Mouse (Mus musculus): Measurements from ENCODE around the gene Kcnma1. TPM values are rescaled to one million over a fixed set of nuclear protein-coding genes. Genes with fewer than 3 reads are reported as not detected.
A peak's percentile ranks its signal among the peaks of the same experiment; 100 is the strongest.

The Kcnma1 gene
- total RNA-seq, 2 experiments from 2014 or later, result 183 to 192 TPM

DNA sequence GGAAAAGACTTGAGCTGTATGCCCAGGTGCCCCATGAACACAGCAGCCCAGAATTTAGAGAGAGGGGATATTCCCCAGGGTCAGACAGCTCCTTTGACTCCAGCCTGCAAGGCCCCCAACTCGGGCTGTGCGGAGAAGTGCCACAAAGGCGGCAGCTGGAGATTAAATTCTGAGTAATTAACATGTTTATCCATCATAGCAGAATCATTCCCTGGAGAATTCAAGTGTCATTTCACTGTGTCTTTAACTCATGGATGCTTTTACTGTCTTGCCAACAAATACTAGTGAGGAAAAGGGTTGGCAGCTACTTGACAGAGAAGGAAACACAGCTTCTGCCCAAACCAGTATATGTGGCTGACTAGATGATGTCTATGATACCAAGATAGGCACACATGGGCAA is 295.0 kb downstream of the Kcnma1 start:
- intact Hi-C loops (cut with DNase I), result loop anchor here (2.0 kb wide), 1 partner anchor 72 kb away; no protein-coding TSS in a partner anchor

DNA sequence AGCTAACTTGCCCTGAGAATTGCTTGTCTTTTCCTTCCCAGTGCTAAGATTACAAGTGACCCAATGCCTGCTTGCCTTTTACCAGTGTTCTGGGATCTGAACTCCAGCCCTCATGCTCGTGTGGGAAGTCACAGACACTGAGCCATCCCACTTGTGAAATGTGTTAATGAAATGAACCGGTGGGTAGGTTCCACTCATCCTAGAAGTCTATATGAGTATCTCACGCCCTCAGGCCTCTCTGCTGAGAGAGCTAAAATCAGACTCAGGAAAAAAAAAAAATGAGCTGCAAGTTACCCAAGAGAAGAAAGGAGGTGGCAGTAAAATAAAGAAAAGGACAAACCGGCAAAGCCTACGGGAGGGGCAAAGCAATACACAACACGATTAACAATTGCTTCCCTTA is 295.6 kb downstream of the Kcnma1 start:
- intact Hi-C loops (cut with DNase I), result loop anchor here (2.0 kb wide), 1 partner anchor 72 kb away; no protein-coding TSS in a partner anchor
- DNase-seq (ENCODE audit: low spot score in 2 of 2), result peak in 1 of 2 experiments; percentile 83

More for the DNA sequence above, 295.0 kb downstream of the Kcnma1 start:
- DNase-seq (ENCODE audit: low spot score in 2 of 2), result no peak

DNA sequence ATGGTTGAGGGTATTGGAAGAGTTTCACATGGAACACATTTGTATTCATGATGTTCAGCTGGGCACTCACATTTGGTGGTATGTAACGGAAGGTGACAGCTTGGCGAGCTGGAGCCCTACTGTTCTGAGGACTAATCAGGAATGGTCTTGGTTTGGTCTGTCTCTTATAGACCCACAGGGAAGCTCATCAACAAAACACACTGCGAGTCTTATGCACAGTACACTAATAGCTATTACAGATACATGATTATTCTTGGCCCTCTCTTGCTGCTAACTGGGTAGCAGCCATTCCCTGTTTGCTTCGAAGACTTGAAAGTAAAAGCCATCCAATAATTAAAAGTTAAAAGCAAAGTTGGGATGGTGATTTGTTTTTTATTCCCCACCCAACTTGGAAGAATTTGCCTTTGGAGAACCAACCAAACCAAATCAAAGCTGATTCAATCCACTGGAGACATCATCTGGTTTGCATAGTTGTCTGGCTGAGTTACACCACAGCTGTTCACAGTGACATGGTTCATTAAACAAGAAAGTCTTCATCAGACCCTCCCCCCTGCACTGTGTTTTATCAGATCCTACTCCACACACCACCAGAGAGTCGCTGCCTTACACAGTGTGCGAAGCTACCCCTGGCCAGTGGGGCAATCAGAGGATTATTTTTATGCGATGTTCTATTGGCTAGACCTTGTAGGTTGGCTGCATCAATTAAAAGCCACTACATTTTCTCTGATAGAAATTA is 299.7 kb downstream of the Kcnma1 start:
- intact Hi-C loops (cut with DNase I), result no loop called here
- no peak for DNase-seq (ENCODE audit: low spot score in 2 of 2)

DNA sequence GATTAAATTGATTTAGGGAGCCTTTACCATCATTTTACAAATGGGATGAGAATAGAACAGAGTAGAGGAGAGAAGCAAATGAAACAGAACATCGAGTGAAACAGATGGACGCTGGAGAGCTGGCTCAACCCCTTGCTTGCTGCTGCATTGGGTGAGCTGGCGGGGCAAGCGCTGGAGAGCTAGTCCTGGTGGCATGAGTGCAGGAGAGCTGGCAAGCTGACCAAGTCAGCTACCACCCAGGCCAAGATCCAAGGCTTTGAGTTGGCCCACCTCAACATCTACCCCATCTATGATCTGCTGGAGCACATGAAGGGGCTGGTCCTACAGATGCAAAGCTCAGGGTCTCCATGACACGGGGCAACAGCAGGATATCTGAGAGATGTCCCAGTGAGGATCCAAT is 301.4 kb downstream of the Kcnma1 start:
- intact Hi-C loops (cut with DNase I), result no loop called here
- DNase-seq (ENCODE audit: low spot score in 2 of 2), result no peak

DNA sequence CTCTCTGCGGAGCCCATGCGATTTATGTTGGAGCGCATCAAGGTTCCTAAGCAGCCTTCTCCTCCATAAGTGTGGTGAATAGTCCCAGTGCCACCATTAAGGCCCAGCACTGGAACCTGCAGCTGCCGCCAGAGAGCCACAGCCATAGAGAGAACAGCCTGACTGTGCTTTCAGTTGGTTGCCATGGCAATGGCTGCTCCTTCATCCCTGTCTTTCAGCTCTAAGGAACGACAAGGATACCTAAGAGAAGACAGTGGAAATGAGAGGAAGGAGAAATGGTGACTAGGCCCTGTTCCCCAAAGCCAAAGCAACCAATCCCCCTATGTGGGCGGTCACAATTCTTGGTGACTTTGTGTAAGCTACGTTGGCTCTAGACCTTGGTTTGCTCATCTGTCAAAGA is 303.3 kb downstream of the Kcnma1 start:
- intact Hi-C loops (cut with DNase I), result no loop called here
- DNase-seq (ENCODE audit: low spot score in 2 of 2), result peak; percentile 44 to 61

DNA sequence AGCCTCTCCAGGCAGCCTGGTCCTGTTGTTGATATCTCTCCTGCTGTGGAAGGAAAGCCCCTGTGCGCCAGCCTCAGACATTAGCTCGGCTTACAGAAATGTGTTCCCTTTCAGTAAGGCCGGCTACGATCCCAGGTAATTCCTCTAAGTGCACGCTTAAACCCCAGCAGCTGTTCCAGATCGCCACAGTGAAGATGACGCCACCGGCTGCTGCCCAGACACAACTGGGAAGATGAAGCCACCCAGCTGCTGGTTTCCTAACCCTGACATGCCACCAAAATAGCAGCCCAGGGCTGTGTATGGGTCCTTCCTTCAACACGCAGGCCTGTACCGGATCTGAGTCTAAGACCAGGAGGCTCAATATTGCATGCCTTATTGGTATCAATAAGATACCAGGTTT is 307.5 kb downstream of the Kcnma1 start:
- intact Hi-C loops (cut with DNase I), result no loop called here
- no peak for DNase-seq (ENCODE audit: low spot score in 2 of 2)

DNA sequence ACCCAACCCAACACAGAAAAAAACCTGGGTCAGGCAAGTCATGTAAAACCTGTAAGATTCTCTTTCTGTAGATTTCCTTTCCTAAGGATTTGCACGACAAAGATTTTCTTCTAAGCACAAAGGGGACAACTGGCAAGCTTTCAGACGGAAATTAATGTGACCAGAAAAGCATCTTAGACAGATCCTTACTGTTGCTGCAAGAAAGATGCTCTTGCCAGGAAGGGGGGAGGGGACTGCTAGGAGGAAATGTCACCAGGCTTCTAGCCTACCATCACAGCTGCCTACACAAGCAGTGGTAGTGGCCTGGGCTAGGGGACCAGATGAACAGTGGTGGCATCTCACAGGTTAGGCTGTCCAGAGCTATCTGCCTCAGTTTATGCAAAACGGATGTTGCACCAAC is 308.6 kb downstream of the Kcnma1 start:
- intact Hi-C loops (cut with DNase I), result no loop called here
- DNase-seq (ENCODE audit: low spot score in 2 of 2), result peak in 1 of 2 experiments; percentile 59

DNA sequence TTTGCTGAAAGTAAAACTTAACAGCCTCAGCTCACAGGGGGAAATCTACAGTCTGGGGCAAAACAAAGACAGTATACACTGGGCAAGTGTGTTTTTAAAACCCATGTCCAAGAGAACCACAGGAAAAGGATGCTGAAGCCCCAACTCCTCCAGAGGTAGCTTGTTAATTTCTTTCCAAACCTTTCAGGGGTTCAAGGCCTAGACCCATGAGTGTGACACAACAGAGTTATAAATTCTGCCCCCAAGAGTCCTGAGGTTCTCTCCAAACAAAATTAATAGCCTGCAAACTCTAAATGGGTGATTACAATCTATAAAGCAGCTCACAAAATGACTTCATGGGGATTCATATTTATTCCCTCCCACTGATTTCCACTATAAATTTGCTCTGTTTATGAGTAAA is 310.0 kb downstream of the Kcnma1 start:
- intact Hi-C loops (cut with DNase I), result no loop called here

DNA sequence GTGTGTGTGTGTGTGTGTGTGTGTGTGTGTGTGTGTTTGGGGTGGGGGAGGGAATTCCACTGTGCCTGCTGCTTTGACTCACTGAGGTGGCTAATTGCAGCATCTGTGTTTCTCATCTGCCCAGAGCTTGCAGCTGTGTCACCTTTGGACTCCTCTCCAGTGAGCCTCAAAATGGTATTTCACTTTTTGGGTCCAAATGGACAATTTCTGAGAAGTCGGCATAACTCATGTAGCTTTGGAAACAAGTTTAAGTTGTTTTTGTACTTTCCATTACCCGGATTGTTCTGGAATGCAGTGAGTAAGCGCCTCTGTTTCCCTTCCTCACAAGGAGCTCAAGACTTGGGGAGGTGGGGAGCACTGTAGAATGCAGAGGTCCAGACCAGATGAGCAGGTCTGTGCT is 317.9 kb downstream of the Kcnma1 start:
- intact Hi-C loops (cut with DNase I), result no loop called here
- DNase-seq (ENCODE audit: low spot score in 2 of 2), result no peak

More for the DNA sequence above, 310.0 kb downstream of the Kcnma1 start:
- no peak for DNase-seq (ENCODE audit: low spot score in 2 of 2)

DNA sequence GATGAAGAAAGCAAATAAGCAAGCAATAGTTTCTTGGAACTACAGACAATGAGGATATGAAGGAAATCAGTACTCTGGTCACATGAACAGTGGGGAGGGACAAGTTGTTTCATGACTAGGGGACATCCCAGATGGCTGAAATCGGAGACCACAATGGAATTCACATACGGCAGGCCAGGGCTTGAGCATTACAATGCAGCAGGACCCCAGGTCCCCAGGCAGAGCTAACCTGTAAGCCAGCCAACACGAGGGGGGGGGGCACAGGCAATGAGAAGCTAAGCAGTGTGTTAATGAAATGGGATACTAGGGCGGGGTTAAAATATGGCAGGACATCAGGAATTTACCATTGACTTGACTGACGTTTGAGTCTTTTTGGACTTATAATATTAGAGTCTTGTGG is 324.6 kb downstream of the Kcnma1 start:
- intact Hi-C loops (cut with DNase I), result loop anchor here (10.0 kb wide), 1 partner anchor 315 kb away; no protein-coding TSS in a partner anchor
- DNase-seq (ENCODE audit: low spot score in 2 of 2), result no peak

DNA sequence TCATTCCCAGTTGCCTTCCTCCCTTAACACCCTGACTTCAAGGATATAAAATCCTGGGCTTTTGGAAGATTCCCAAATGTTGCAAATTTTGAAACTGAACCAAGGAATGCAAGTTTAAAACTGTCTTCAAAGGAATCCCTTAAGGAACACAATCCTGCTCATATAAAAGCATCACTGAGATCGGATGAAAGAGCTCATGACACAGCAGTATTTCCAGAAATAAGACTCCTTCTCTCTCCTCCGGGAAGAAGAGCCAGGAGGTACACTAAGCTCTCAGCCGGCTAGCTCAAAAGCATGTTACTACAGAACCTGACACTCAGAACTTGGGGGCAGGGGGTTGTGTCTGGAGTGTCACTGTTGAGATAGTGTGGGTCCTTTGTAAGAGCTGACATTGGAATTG is 325.8 kb downstream of the Kcnma1 start:
- intact Hi-C loops (cut with DNase I), result loop anchor here (10.0 kb wide), 1 partner anchor 316 kb away; no protein-coding TSS in a partner anchor

DNA sequence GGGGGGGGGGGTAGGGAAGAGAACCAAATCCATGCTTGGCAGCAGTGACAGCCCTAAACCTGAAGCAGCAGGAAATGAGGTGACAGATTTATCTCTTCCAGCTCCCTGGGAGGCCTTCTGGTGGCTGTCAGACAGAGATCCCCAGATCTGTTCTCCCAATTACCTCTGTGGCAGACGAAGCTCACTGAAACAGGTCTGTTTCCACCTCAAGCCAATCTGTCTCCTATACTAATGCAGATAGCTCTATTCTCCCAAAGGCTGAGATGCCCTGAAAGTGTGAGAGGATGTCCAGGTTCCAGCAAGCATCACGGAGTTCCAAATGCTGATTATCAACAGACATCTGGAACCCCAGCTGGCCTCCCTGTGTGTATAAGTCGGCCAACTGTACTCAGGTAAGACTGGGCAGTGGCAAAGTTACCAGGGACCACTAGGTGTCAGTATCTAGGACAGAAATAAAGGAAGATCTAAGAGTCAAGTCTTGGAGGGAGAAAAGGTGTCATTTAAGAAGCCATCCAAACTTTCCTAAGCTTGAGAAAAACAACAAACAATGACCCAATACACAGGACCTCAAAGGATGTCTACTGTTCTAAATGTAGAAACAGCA is 329.7 kb downstream of the Kcnma1 start:
- intact Hi-C loops (cut with DNase I), result loop anchor here (10.0 kb wide), 1 partner anchor 320 kb away; no protein-coding TSS in a partner anchor
- peak in 1 of 2 experiments; percentile 37 for DNase-seq (ENCODE audit: low spot score in 2 of 2)

More for the DNA sequence above, 325.8 kb downstream of the Kcnma1 start:
- peak in 1 of 2 experiments; percentile 55 for DNase-seq (ENCODE audit: low spot score in 2 of 2)

DNA sequence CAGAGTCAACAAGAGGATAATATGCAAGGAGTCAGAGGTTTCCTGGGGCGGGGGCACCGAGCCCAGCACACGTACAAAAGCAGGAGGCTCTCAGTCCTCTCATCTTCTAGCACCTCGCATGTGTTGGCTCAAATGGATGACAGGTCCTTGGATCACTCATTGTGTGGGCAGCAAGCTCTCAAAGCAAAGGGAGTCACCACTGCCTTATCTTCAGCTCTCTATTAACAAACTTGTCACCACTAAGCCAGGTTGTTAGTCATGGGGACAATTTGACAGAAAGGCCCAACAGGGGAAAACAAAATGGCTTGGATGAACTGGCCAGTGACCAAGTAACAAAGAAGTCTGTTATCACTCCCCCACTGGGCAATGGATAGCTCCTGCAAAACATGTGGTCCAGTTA is 331.5 kb downstream of the Kcnma1 start:
- intact Hi-C loops (cut with DNase I), result loop anchor here (10.0 kb wide), 1 partner anchor 322 kb away; no protein-coding TSS in a partner anchor
- no peak for DNase-seq (ENCODE audit: low spot score in 2 of 2)

DNA sequence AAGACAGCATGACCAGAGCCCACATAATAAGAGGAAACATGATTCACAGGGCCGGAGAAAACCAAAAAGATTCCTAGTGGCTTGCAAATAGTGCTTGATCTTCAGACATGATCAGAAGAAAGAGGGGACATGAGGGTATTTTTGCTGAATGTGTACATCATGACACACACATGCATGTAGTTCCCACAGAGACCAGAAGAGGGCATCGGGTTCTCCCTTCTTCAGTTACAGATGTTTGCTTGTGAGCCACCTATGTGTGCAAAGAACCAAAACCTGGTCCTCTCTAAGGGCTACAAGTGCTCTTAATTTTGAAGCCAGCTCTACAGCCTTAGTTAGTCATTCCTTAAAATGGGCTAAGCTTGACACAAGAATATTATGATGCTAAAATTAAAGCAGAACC is 334.9 kb downstream of the Kcnma1 start:
- intact Hi-C loops (cut with DNase I), result no loop called here
- no peak for DNase-seq (ENCODE audit: low spot score in 2 of 2)

DNA sequence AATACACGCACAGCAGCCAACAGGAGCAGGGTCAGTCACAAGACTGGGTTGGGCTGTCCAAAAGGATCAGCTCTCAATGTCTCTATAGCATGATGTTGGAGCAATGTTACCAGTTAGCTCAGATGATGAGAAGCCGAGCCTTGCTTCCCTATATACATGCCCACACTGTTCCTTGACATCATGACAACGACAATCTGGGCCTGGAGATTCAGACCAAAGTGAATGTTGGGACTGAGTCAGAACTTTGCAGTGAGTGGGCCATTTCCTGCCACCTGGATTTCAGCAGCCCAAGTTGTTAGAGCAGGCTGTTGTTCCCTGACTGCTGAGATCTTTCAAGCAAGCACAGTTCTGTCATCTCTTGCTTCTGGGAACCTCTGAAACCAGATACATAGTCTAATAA is 347.9 kb downstream of the Kcnma1 start:
- intact Hi-C loops (cut with DNase I), result no loop called here
- peak; percentile 28 to 91 for DNase-seq (ENCODE audit: low spot score in 2 of 2)

DNA sequence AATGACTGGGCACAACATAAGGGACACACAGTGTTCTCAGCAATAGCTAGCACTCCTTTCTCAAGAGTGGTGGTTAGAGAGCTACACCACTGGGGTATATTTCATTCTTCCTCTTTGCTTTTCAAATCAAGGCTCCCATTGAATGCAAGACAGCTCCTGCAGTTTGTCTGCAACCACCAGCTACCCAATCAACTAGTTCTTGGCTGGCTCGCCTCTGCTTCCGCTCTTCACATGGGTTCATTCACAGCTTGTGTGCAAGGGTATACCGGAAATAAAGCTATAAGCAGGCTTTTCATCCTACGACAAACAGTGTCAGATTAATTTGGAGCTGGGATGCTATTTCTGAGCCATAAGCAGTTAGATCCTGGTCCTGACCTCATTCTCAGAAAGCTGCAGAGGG is 362.6 kb downstream of the Kcnma1 start:
- DNase-seq (ENCODE audit: low spot score in 2 of 2), result peak; percentile 27 to 65
- intact Hi-C loops (cut with DNase I), result no loop called here

DNA sequence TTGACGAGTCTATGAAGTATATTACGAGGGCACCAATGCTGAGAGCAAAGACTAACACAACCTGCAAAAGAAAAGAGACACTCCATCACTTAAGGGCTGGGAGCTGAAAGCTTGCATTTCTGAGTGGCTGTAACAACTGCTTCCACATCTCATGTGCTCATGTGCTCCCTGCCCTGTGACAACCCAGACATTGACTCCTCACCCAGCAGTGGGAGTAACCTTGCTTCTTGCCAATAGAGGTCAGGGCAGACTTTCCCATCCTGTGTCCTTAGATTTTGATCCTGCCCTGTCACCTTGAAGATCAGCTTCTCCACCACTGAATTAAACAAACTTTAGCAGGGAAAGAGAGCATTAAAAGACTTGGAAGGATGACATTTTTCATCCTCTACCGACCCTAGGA is 364.2 kb downstream of the Kcnma1 start:
- intact Hi-C loops (cut with DNase I), result no loop called here
- DNase-seq (ENCODE audit: low spot score in 2 of 2), result no peak

DNA sequence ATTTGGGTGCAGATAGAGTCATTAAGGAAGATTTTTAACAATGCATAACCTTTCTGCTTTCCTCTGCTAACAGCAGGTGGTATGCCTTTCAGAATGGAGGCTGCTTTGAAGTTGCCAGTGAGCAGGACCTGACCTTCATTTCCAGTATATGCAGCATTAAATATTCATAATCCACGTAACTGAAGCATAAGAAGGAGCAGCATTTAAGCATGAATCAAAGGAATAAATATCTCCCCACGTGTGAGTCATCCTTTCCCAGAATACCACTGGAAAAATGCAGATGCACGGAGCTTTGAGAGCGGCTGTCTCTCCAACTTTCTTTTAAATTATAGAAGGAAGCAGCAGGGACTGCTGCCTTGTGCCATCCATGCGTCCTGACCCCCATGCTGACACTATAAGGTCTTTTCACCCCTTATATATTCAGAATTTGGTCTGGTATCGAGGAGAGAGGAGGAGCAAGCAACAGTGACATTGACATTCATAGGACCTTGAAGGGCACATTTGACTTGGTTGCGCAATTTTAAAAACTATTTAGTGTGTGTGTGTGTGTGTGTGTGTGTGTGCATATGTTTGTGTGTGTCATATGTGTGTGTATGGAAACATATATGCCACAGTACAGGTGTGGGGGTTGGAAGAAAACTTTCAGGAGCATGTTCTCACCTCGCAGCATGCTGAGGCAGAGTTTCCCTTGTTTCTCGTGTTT is 368.8 kb downstream of the Kcnma1 start:
- intact Hi-C loops (cut with DNase I), result no loop called here
- DNase-seq (ENCODE audit: low spot score in 2 of 2), result peak; percentile 44 to 89

DNA sequence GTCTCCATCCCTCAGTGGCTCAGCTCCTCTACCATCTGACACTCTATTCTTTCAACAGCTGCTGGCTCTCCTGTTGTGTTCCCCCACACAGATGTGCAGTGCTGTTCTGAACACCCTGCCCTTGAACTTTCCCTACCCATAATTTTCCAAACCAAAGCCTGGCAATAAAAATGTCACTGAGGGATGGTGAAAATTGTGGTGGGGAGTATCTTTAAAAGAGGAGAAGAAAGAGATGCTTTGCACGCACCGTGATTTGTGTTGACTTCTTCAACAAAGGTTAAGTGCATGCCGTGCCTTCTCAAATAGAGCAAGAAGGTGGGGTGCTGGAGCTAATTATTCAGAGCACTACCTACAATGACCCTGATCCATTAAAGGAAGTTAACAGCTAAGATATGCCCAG is 371.1 kb downstream of the Kcnma1 start:
- DNase-seq (ENCODE audit: low spot score in 2 of 2), result no peak
- intact Hi-C loops (cut with DNase I), result no loop called here

DNA sequence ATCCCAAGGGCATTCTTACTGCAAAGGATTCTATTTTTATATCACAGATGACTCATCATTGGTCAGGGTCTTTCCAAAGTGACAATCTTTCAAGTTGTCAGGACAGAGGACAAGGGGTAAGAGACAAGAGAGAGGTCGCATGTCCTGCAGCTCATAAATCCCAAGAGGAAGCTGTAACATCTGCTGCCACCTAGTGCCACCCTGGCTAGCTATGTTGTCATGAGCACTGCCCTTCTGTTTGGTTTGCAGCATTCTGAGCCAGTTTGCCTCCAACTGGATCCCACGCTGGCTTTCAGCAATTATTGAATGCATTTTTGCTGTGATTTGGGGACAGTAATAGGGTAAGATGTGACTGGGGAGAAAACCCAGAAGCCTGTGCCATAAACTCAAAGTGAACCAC is 373.6 kb downstream of the Kcnma1 start:
- intact Hi-C loops (cut with DNase I), result loop anchor here (2.0 kb wide), 1 partner anchor 58 kb away; no protein-coding TSS in a partner anchor
- peak in 1 of 2 experiments; percentile 49 for DNase-seq (ENCODE audit: low spot score in 2 of 2)

Data from left cerebral cortex, postnatal 25 days (tissue).